Mouse (Mus musculus) adrenal gland, postnatal 10 days (tissue): ENCODE data around the gene Satb1. TPM values are rescaled to one million over a fixed set of nuclear protein-coding genes. Genes with fewer than 3 reads are reported as not detected.

Source experiments
- DNase-seq: peaks from one replicate; pipeline ENCODE4 v3.0.0; 2021; ENCODE audit warnings: mixed read lengths
- total RNA-seq, 2 experiments: library from RNA; stranded (reverse); gene quantifications; 2 replicates each; pipeline ENCODE4 v1.2.3; 2021

Satb1 gene
- total RNA-seq, 2 experiments from 2014 or later: 26.4 to 27.5 TPM

DNA sequence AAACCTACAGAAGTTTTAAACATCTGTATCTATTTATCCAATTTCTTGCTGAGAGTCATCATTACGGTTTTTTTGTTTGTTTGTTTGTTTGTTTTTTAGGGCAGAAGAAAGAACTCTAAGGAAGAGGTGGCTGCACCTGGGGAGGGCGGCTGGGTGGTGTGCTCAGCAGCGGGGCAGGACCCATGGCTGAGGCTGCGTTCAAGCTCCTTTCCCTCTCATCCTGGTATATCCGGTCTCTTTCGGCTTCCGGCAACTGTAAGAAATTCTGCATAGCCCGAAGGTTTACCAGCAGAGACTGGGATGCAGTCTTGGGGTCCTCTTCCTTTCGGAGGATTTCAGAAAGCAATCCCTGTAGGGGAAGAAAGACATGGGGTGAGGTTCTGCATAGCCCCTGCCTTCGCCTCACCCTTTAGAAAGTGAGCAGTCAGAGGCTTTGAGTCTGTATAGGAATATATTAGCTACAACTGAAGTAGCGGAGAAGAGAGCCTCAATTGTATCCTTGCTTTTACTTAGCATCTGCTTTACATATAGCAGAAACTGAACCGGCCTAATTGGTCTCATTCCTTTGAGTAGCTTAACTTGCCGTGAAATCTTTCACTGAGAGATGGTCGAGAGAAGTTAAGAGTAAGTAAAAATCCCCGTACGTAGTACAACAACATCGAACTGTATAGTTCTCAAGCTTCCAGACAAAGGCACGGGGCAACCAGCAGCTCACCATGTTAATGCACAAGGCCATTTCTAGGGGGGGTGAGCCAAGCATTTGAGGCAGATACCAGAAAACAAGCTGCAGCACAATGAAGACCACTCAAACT, 57.8 kb downstream of the Satb1 start:
- DNase-seq: no peak

DNA sequence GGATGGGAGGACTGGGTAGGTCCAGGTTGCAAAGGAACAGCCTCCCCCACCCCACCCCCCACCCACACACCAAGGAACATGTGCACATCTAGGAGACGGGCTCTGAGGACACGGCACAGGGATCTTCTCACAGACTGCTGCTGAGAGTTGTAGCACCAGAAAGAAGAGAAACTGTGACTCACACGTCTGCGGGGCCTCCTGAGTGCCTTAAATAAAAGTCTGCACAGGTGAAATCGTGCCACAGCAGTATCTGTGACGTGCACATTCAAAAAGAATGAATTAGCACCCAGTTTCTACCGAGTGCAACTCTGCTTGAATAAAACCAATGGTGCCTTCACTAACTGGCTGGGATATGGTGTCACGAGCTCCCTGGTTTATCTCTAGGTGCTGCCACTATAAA, 69.5 kb downstream of the Satb1 start:
- DNase-seq: no peak

DNA sequence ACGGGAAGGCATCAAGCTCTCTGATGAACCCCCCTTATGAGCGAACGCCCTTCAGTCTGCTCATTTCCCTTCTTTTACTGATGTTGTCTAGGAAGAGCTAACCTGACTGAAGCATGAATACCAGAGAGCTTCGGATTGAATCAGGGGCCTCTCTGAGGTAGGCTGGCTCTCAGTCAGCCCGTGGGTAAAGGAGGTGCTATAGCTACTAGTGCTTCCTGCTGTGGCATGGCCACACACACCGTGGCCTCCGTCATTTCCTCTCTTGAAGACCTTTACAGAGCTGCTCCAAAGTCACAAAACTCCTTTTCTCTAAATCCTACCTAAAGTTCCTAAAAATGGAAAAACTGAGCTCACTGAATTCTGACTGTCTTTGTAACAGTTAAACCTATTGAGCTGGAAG, 70.6 kb downstream of the Satb1 start:
- DNase-seq: no peak

DNA sequence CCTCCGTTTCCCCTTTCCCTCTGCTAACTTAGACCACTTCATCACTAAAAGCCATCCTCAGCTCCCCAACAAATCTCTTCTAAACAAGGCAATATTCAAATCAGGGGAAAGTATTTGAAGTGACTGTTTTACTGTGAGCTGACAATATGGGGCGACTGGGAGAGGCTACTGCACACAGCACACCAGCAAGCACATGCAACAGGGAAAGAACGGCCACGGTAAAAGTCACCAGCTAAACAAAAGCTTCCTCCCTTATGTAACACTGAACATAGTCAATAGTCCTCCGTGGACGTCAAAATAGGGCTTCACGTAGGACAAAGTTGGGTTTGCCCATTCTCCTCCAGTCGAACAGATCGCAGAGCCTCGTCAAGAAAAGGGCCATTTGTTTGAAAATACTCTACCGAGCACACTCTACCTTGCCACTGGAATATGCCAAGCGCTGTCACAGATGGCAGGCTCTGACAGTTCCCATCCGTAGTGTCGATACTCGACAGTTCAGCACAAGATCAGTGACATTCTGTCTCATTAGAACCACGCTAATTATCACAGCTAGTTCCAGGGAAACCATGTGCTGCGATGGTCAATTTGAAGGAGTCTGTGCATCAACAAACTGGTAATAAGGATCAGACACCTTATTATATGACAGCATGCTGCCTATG, 72.0 kb downstream of the Satb1 start:
- DNase-seq: no peak

DNA sequence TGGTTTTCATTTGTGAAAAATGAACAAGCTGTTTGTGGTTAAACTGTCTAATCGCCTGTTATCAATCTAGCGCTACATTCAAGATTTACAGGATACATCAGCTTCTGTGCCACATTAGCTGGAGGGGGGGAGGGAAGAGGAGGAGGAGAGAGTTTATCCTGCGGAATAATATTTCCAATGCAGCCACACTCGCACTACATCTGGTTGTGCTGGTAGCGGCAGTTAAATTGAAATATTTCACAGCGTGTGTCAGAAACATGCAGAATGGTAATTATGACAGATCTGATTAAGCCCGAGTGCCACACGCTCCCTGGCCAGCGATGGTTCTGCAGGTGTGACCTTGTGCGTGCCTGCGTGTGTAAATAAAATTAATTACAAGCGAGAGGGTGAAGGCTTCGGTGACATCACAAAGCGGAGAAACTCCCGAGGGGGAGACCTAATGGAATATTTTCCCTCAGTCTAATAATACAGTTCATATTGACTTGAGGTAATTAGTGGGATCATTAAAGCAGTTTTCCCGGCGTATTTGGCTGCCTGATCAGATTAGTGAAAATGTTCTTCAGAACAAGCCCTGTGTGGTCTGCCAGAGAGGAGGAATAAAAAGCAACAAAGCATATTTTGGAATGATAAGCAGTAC, 72.7 kb downstream of the Satb1 start:
- DNase-seq: no peak

DNA sequence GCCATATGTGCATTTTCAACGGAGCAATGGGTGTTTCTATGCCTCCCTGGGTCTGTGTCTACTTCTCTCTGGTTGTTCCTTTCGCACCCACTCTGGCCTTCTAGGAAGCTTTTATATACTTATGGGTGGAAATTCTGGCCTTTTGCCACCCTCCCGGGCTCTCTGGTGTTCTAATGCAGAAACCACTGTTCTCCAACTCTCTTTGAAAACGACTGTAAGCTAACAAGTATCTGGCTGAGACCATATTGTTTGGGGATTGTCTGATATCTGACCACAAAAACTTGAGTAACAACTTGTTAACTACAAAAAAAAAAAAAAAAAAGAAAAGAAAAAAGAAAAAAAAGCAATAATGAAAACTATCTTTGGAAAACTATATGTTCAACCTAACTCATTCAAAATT, 73.6 kb downstream of the Satb1 start:
- no peak for DNase-seq

DNA sequence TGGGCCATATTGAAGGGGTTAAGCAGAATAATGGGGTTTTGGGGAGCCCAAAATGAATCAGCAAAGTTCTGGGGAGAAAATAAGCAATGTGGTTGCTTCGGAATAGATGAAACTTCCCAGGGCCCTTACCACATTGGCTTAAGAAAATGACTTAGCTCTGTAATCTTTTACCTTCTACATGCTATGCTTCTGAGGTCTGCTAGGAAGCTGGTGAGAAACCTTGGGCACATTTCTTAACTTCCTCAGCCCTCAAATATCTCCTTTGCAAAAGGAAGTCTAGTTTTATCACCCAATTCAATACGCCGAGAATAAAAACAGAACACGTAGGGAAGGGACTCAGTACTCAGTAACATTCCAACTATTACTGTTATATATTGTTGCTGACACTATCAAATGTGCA, 80.9 kb downstream of the Satb1 start:
- DNase-seq: no peak

DNA sequence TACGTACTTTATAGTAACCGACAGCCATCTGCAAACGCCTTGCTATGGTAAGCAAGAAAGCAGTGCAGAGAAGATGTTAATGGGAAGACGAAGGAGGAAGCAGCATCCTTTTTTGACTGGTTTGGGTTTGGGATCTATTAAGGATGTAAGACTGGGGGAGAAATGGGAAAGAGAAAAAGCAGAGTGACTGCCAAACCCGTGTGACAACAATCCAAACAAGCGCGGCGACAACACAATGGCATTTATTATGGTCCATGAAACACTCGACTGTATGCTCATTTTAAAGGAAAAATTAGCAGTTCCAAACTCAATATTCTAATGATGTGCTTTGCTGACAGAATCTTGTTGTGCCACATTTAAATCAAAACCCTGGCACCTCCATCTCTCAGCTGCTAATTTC, 85.9 kb downstream of the Satb1 start:
- no peak for DNase-seq

DNA sequence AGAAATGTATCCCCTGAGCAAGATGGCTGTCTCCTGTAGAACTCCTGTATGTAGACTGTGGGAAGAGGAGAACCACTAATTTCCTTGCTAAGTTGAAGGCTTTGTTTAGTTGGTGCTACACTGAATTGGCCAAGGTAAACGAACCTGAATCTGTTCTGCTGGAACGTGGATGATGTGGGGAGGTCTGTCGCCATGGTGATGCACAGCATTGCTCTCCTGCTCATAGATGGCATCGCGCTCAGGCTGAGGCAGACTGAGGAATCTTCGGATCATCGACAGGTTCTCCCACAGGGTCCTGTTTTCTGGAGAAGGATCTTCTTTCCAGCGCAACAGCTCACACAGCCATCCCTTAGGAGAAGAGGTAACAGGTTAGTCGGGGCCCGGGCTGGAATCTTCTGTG, 90.6 kb downstream of the Satb1 start:
- DNase-seq: no peak

DNA sequence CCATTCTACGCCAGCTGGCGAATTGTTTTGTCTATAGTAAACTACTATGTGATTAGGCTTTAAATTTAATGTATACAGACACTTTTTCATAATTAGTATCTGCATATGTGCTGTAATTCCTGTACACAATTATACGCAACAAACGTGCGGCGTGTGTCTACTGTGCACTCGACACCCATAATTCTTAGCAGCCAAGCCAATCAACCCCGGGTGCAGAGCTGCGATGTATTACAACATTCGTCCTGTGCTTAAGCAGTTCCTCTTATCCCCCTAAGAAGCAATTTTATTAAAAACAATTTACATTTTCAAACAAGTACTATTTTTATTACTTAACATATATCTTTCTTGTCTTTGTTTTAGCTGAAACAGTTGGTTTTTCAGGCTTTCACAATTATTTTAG, 92.0 kb downstream of the Satb1 start:
- no peak for DNase-seq

DNA sequence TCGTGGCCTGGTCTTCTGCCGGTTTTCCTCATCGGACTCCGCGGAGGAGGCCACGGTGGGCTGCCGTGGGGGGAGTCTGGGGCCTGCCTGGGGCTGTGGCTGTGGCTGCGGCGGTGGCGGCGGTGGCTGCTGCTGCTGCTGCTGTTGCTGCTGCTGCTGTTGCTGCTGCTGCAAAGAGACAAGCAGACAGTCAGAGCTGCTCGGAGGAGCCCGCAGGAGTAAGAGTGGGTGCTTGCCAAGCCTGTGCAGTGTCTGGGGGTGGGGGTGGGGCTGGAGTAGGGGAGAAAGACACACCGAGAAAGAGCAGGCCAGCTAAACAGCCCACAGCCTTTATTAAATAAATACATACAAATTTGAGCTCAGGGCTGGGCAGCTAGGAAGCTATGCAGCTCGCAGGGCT, 92.8 kb downstream of the Satb1 start:
- DNase-seq: no peak

DNA sequence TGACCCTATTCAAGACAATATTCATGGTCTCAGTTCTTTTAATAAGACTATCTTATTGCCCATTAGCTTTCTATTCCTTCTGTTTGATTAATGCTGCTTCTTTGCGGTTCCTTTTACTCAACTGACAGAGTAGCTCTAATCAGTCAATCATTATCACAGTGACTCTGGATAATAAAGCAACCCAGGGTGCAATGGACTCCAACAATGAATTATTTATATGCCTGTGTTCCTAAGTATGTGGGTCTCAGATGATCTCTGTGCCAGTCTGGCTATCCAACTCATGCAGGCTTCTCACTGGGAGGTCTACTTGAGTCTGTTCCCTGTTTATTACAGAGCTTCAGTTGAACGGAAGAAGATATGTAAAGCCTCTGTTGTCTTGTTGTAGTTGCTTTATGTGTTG, 108.6 kb downstream of the Satb1 start:
- no peak for DNase-seq

DNA sequence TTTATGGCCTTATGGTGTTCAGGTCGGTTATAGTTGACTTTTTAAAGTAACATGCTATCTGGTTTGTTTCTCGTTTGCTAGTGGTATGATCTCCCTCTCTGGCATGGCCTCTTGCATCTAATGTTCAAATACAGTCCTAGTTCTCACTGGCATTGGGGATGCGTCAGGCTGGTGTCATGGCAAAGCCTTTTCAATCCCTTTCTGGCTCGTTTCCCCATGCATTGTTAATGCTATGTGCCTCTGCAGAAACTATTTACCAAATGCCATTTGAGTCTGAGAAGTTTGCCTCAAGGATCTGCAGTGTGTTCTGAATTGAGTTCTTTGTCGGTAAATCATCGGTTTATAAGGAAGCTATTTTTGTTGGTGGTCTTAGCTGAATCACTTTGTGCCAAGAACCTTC, 137.4 kb downstream of the Satb1 start:
- DNase-seq: no peak

DNA sequence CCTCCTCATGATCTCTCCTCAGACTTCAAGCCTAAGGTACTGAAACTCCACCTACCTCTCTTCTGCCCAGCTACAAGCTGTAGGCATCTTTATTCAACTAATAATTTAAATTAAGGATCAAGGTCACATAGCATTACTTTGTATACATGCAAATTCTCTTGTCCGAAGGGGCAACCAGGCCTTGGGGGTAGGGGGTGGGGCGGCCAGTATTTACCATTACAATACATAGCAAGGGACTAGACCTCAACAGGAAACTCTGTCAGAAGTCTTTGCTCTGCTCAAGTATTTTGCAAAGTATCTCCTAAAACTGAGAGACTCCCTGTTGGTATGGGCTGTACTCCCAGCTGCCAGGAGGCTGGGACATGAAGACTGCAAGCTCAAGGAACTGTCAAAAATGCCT, 137.8 kb downstream of the Satb1 start:
- DNase-seq: no peak

DNA sequence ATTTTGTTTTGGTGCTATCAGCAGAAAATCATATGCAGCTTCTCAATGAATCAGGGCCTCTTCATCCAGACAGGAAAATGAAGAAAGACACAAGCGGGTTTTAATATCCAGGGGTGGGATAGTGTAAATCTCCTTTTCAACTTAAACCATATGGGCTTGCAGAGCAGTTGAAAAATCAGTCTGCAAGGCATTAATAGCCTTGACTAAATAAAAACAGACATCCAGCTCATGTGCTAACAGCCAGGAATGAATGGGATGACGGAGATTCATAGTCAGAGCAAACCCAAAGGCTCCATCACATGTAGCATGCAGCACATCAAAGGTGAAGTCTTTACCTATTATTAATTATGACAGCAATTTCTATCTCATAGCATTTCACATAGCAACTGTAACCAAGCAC, 142.6 kb downstream of the Satb1 start:
- DNase-seq: no peak

DNA sequence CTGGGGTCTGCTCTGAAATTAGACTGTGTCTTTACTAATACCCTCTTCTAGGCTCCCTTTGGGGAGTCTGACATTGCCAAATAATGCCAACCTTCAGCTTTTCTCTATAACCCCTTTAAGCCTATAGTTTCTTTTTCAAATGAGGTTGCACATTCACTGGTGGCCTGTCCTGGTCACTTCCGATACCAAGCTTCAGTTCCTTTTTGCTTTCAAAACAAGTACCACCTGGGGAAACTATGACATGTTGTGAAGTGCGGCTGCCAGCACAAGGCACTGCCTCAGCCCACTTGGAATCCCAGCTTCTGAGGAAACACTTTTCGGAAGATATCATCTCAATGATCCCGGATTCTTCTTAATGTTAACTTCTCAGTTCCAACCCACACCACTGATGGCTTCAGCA, 145.9 kb downstream of the Satb1 start:
- DNase-seq: no peak
